Mouse (Mus musculus) MEL (cell line): ENCODE data around the gene Tpm1.

Source experiments
- CTCF ChIP-seq, 3 experiments: IDR thresholded peaks in 2 of 3; conservative IDR thresholded peaks in 1 of 3; 2 replicates each; pipeline ENCODE4 v1.5.1; 2011 to 2012; ENCODE audit warnings: low read length in 3 of 3, low read depth in 2 of 3, mild to moderate bottlenecking in 2 of 3, improper control_type of control experiment in 1 of 3, inconsistent platforms in 1 of 3, mixed read lengths in 1 of 3, moderate library complexity in 1 of 3; ENCODE audit not compliant: control insufficient read depth in 1 of 3, insufficient read depth in 1 of 3, poor library complexity in 1 of 3, severe bottlenecking in 1 of 3
- EP300 ChIP-seq, 2 experiments: IDR thresholded peaks; 2 replicates each; pipeline ENCODE4 v1.6.1; 2011; ENCODE audit warnings: improper control_type of control experiment in 2 of 2, low read length in 2 of 2, low read depth in 1 of 2, mild to moderate bottlenecking in 1 of 2
- POLR2A ChIP-seq, 2 experiments: IDR thresholded peaks; 2 replicates each; pipeline ENCODE4 v1.6.1; 2011 to 2012; ENCODE audit warnings: low read length in 2 of 2, mild to moderate bottlenecking in 2 of 2, control low read depth in 1 of 2, improper control_type of control experiment in 1 of 2, low read depth in 1 of 2, moderate library complexity in 1 of 2; ENCODE audit not compliant: control insufficient read depth in 1 of 2, insufficient read depth in 1 of 2, poor library complexity in 1 of 2
- POLR2AphosphoS5 ChIP-seq: IDR thresholded peaks from 2 replicates; pipeline ENCODE4 v1.6.1; 2012; ENCODE audit warnings: low read depth, borderline replicate concordance, mild to moderate bottlenecking, inconsistent platforms, low read length, moderate library complexity, mixed read lengths
- UBTF ChIP-seq: IDR thresholded peaks from 2 replicates; pipeline ENCODE4 v1.6.1; 2012; ENCODE audit warnings: low read depth, mild to moderate bottlenecking, inconsistent platforms, low read length, improper control_type of control experiment, moderate library complexity, borderline replicate concordance; ENCODE audit not compliant: insufficient read depth
- ZMIZ1 ChIP-seq: IDR thresholded peaks from 2 replicates; pipeline ENCODE4 v1.6.1; 2012; ENCODE audit warnings: low read depth, mild to moderate bottlenecking, inconsistent platforms, low read length, improper control_type of control experiment, moderate library complexity

- no peak for TF ChIP-seq ZMIZ1
- TF ChIP-seq UBTF: no peak
- TF ChIP-seq POLR2AphosphoS5: no peak
- TF ChIP-seq CTCF (IDR thresholded peaks at IDR 0.05 in 2 of 3, conservative IDR thresholded peaks at IDR 0.05 in 1 of 3; ENCODE audit: control insufficient read depth in 1 of 3, insufficient read depth in 1 of 3, low read depth in 2 of 3, low read length in 3 of 3, poor library complexity in 1 of 3, severe bottlenecking in 1 of 3): no peak
- no peak for TF ChIP-seq POLR2A (IDR thresholded peaks at IDR 0.05; ENCODE audit: control insufficient read depth in 1 of 2, insufficient read depth in 1 of 2, low read depth in 1 of 2, low read length in 2 of 2, poor library complexity in 1 of 2)
- TF ChIP-seq EP300 (IDR thresholded peaks at IDR 0.05; ENCODE audit: low read depth in 1 of 2, low read length in 2 of 2): no peak
These were observed 23.0 kb upstream of the Tpm1 start for GRCm38 (mm10) chr9:67072182-67072581.
